Mouse (Mus musculus) left cerebral cortex, adult 8-10 months (tissue): ENCODE data around the gene Cela2a. TPM values are rescaled to one million over a fixed set of nuclear protein-coding genes. Genes with fewer than 3 reads are reported as not detected.

Source experiments
- DNase-seq, 2 experiments: peaks; one replicate each; pipeline ENCODE4 v3.0.0; 2022; ENCODE audit warnings: low spot score in 2 of 2
- total RNA-seq, 4 experiments: library from RNA; stranded (reverse); gene quantifications; 2 replicates each; pipeline ENCODE4 v1.2.4; 2022

The Cela2a gene
- total RNA-seq, 4 experiments from 2014 or later, result not detected

DNA sequence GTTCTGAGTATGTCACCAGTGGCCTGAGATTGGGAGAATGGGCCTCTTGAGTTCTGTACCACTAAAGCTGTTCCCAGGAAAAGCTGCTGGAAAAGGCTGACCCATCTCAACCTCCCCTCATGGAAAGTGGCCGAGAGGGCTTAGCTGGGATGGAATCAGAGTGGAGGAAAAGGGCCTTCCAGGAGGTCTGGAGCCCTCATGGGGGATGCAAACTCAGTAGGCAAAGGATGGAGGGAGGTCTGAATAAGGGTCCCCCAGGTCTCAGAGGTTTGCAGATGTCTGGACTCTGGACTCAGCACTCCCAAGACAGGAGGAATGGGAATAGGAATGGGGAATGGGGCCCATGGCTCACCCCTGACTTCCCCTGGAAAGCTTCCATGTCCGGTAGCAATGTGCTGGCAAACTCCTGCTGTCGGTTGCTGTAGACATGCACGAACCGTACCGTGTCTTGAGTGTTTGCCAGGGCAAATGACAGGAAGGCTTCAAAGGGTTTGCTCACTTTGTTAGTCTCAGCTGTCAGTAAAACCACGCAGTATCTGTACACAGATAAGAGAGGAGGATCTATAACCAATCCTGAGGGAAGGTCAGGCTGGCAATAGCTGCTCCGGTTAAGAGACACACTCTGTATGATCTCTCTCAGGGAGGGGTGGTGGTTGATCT is 56.3 kb downstream of the Cela2a start:
- DNase-seq, result no peak

- DNase-seq, result no peak
These were observed 58.5 kb downstream of the Cela2a start for GRCm38 (mm10) chr4:141767353-141768036.

DNA sequence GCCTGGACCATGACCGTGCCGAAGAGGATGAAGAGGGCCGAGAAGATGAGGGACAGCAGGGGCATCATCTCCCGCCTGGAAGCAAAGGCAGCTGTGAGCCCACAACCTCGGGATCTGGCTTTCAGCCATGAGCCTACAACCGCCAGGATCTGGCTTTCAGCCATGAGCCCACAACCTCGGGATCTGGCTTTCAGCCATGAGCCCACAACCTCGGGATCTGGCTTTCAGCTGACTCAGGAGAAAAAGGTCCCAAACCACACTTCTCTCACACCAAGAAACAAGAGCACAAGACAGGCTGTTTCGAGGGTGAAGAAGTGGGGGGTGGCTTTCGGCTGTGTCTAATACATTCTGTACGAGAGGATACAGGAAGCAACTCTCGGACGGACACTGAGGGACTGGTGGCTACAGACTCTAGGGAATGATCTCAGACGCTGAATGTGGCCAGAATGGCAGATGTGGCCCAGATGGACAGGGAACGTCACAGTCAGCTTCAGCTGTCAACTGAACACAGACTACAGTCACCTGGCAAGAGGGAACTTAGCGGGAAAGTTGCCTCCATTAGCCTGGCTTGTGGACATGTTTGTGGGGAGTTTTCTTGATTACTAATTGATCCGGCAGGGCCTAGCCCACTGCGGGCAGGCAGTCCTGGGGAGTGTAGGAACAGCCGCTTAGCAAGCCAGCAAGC is 59.1 kb downstream of the Cela2a start:
- DNase-seq, result no peak

GRCm38 (mm10) chr4:141766316-141766667 is 59.7 kb downstream of the Cela2a start:
- no peak for DNase-seq

- no peak for DNase-seq
These were observed 61.0 kb downstream of the Cela2a start for GRCm38 (mm10) chr4:141765008-141765407.

Other genes starting within 250 kb of the Cela2a start
- gene Fblim1, start 220.1 kb downstream of the Cela2a start, total RNA-seq, result 1 to 10 TPM; 1.3 to 3.0 (median 2.1) TPM
- gene Tmem82, start 207.5 kb downstream of the Cela2a start, total RNA-seq, result 1 to 10 TPM in 1 of 4 experiments, under 1 TPM in 3; 0.43 to 1.1 (median 0.51) TPM
- 1 to 10 TPM; 3.7 to 4.8 (median 4.2) TPM for gene Slc25a34, start 202.3 kb downstream of the Cela2a start, total RNA-seq
- gene Plekhm2, start 161.3 kb downstream of the Cela2a start, total RNA-seq, result 100 to 1,000 TPM; 103 to 120 (median 107) TPM
- gene Rsc1a1, start 140.6 kb downstream of the Cela2a start, total RNA-seq, result 1 to 10 TPM in 3 of 4 experiments, not detected in 1; 2.3 to 2.6 (median 2.3) TPM
- gene Ddi2, start 102.7 kb downstream of the Cela2a start, total RNA-seq, result 10 to 100 TPM; 40.6 to 44.3 (median 42.9) TPM
- 1 to 10 TPM; 1.2 to 3.1 (median 1.8) TPM for gene Agmat, start 79.5 kb downstream of the Cela2a start, total RNA-seq
- 10 to 100 TPM; 42.6 to 43.8 (median 42.8) TPM for gene Dnajc16, start 35.2 kb downstream of the Cela2a start, total RNA-seq
- gene Casp9, start 32.5 kb downstream of the Cela2a start, total RNA-seq, result 10 to 100 TPM; 23.3 to 30.5 (median 25.5) TPM
- gene Ctrc, start 20.2 kb upstream of the Cela2a start, total RNA-seq, result not detected
- 100 to 1,000 TPM; 257 to 276 (median 261) TPM for gene Efhd2, start 48.8 kb upstream of the Cela2a start, total RNA-seq
- 10 to 100 TPM in 1 of 4 experiments, 1 to 10 TPM in 3; 6.4 to 11.9 (median 8.2) TPM for gene Fhad1, start 188.9 kb upstream of the Cela2a start, total RNA-seq